Mouse (Mus musculus) thymus, adult 18-20 months (tissue): ENCODE data around the gene Sgsm2.
A peak's percentile ranks its signal among the peaks of the same experiment; 100 is the strongest.

Experiments used
- DNase-seq, 2 experiments: peaks; one replicate each; pipeline ENCODE4 v3.0.0; 2022; ENCODE audit warnings: mixed read lengths in 2 of 2

The Sgsm2 gene

DNA sequence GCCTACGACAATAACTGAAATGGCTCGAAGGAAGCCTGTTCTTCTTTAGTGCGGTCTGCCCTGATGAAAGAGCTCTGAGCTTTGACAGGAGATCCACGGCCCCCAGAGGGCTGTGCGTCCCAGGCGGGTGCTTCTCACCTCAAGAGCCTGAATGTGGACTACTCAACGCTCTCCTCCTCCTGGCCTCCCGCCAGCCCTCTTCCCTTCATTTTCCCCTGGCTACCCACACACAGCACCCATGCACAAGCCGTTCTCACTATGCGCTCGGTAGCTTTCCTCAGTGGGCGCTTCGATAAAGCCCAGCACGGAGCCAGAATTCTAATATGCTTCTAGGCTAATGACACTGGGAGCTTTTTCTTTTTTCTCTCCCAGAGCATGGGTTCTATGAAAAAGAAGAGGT lies 14.9 kb downstream of the Sgsm2 start:
- DNase-seq, result no peak

DNA sequence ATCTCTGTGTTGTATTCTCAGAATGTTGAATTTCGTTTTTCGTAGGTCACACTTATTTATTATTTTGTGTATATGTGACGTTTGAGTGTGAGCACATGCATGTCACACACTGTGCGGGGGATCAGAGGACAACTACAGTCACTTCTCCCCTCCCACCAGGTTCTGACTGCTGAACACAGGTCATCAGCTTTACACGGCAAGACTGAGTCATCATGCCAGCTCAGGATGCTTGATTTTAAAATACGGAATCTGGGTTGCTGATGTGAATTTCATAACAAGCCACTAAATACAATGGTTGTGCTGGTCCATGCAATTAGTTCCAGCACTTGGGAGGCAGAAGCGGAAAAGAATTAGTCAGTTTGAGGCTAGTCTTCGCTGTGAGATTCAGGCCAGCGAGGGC lies 15.9 kb downstream of the Sgsm2 start:
- no peak for DNase-seq

DNA sequence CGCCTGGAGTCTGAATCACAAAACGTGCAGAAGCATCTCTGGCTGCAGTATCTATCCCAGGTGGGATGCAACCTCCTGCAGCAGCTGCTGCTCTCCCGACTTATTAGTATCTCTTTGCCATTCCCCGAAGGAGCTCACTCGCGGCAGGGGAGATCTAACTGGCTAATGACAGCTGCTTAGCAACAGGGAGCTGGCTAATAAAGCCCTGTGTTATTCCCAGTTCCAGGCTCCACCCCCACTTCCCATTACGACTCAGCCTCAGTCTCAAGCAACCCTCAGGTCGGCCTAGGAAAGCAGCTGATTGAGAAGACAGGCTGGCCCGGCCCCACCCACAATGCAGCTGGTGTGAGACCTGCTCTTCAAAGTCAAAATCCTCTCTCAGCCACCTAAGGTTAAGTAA lies 20.1 kb downstream of the Sgsm2 start:
- DNase-seq, result no peak

DNA sequence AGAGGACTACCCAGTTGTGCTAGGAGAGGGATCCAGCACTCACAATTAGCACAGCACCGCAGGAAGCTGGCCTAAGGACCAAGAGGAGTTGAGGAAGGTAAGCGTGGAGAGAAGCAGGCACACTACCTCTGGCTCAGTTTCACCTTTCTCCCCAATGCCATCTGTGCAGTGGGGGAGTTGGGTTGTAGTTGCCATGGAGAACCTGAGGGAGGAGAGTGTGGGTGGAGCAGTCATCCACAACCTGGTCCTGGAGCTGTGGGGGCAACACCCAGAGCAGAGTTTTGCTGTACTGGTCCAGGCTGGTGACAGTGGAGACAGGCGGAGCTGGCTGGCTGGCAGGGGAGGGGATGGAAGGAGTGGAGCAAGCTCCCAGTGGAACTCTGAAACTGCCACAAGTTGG lies 22.2 kb downstream of the Sgsm2 start:
- no peak for DNase-seq

DNA sequence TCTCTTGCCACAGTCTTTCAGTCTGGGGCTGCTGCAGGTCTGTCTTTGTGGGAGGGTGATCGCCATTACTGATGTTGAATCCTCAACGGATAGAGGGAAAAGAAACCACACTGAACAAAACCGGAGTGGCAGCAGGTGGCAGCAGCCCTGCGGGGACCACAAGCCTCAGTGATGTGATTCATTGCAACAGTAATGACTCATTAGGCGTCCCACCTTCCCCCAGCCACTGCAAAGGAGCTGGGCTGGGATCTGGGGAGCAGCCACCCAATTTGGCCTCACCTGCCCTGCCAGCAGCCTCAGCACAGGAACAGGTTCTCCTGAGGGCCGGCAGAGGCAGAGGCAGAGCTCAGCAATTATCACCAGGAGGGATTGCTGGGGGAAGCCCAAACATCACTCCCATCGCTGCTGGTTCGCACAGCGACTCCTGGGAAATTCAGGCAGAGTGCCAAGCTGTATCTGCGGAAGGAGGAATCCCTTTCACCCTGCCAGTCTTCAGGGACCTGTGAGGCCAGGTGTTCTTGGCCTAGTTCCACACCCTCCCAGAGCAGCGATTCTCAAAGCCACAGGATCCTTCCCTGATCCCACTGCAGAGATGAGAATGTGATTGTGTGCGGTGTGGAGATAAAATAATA lies 25.8 kb downstream of the Sgsm2 start:
- DNase-seq, result no peak

DNA sequence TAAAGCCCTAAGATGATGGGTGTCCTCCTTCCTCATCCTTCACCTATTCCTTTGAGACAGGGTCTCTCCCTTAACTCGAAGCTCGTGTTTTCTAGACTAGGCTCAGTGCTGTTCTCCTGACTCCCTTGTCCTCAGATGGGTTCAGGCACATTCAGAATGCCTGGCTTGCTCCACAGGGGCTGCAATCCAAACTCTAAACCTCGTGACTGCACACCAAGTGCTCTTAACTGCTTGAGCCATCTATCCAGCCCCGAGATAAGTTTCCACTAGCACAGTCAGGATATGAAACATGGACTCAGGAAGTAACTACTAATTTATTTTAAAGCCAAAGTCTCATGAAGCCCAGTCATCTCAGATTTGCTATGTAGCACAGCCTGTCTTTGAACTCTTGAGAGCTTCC lies 26.3 kb downstream of the Sgsm2 start:
- no peak for DNase-seq

DNA sequence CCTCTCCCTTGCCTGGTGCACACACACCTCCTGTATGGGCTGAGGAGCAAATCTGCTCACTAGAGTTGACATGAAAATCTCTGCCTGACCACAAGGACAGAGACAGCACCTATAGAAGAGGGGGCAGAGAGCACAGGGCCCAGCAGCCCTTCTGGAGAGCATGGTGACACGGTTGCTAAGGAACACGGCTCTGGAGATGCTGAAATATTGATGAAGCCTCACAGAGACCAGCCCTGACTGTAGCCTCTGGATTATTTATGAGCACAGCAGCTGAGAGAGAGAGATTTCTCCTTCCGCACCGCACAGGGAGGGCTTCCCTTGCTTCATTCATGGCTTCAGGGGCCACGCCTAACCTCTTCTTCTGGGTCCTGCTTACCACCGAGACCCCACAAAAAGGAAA lies 27.3 kb downstream of the Sgsm2 start:
- no peak for DNase-seq

DNA sequence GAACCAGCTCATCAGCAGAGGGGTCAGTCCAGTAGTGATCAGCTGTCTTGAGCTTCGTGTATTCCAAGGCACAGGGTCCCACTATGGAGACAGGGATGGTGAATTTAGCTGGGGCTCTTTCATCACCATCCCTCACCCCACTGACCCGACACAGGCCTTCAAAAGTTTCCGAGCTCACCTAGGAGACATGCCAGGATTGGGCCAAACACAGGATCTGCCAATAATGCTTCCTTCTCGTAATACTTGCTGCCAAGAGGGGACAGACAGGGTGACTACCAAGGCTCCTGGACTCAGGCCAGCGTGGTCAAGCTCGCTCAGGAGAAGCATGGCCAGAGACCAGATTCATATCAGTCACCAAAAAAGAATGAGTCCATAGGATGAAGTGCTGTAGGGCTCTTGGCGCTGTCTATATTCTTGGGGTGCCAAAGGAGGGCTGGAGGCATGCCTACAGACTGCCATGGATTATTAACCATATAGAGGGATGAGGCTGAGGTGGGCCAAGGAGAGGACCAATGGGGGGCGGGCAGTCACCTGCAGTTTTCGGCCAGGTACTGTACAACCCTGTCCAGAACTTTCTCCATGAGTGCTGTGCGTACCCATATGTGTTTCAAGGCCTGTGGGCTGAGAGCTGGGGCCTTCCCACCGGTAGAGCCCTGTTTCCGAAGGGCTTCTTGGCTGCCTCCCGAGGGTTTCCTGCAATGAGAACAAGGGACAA lies 28.7 kb downstream of the Sgsm2 start:
- no peak for DNase-seq

DNA sequence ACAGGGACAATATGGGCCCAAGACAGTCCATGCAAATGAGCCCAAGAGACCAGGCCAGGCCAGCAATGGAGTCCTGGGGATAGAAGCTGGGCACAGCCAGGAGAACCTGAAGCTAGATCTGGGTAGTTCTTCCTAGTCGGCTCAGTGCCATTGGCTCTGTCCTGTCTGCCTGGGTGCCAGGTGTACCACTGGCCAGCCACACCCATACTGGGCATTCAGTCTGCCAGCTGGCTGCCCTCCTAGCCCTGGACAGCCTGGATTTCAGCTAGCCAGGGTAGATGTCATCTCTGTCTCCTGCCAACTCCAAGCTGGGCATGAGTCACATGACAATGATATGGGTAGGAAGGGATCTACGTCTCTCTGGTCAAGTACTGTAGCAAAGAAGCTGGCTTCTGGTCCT lies 29.7 kb downstream of the Sgsm2 start:
- no peak for DNase-seq

DNA sequence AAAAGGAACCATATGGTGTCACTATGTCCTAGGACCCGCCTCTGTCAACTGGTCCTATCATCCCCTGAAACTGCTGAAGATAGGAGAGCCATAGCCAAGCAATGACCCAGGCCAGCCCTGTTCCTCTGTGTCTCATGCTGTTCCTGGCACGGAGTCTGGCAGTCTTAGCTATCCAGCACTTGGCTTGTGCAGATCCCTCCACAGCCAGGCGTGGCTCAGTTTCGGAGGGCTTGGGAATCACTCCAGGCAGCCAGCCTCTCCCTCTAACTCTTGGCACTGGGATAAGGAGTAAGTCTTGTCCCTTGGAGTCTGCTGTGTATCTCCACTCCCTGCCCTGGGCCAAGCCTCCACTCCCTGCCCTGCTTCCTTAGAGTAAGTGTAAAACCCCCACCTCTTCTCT lies 30.2 kb downstream of the Sgsm2 start:
- DNase-seq, result no peak

DNA sequence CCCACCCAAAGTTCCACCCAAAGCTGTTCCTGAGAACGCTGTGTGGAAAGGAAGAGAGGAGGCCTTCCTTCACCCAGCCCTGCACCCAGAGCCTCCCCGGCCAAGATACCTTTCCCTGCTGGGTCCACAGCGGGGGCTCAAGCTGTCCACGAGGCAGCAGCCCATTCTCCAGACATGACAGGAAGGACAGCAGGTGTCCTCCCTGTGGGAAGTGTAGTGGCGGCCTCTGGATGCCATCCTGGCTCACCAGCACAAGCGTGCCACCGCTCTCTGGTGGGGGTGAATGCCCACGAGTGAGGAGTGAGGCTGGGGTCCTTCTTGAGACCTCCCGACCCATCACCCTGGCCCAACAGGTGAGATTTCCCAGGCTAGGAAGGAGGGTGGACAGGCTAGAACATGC lies 31.6 kb downstream of the Sgsm2 start:
- no peak for DNase-seq

DNA sequence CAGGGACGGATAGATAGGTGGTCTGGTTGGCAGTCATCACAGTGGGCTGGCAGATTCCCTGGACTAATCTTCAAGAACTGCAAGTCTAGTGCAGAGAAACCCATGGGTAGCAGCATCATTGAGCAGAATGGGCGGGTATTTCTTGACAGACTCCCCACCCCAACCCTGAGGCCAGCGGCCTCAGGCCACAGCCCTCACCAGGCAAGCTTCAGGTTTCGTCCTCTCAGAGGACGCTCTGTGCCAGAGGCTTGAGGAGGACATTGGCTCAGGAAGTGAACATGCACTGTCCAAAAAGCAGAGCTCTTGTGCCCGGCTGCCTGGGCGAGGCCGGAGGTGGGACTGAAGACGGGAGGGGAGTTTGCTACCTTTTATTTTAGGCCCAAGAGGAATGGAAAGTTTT lies 32.4 kb downstream of the Sgsm2 start:
- DNase-seq, result no peak

DNA sequence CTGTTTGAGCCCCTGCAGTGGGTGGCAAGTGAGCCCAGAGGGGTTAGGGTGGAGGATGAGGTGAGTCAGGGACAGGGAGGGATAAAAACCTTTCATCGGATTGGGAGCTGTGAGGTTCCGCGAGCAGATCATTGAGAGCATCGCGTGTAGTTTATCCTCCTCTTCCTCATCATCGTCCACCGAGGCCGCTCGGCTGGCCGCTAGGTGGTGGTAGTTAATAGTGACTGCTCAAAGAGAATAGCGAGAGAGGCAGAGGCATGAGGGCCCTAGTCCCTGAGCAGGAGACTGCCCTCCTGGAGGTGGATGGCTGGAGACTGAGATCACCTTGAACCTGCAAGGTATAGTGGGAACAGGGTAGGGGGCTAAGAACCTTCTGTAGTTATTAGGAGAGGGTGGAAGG lies 33.4 kb downstream of the Sgsm2 start:
- no peak for DNase-seq

DNA sequence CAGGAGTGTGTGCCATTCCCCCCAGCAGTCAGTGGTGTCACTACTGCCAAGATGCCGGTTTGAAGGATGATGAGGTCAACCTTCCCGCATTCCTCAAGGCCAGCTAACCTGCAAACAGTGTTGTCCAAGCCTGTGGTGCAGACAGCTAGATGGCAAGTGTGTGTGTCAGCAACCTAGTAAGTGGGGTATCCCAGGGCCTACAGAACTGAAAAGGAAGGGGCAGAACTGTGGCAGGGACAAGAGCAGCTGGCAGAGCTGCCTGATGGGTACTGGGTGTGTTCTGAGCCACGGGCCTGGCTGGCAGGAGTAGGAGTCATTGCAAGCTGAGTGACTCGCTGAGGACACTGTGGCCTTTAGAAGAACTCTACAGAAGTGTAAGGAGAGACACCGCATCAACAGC lies 34.7 kb downstream of the Sgsm2 start:
- DNase-seq, result no peak

DNA sequence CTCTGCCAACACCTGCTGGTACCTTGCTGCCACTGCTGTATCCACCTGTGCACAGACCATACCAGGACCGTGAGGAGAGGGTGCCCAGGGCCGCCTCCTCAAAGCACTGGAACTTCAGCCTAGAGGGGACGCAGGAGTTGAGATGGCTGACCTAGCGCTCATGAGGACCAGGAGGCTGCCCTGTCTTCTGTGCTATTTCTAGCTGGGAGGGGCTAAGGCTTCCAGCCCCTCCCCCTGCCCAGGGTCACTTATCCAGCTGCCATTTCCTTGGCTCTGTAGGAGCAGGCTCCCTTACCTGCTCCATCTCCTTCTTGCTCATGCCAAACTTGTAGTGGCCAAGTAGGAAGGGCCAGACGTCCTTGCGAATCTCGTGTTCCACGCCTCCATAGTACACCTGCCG lies 39.1 kb downstream of the Sgsm2 start:
- DNase-seq, result no peak

DNA sequence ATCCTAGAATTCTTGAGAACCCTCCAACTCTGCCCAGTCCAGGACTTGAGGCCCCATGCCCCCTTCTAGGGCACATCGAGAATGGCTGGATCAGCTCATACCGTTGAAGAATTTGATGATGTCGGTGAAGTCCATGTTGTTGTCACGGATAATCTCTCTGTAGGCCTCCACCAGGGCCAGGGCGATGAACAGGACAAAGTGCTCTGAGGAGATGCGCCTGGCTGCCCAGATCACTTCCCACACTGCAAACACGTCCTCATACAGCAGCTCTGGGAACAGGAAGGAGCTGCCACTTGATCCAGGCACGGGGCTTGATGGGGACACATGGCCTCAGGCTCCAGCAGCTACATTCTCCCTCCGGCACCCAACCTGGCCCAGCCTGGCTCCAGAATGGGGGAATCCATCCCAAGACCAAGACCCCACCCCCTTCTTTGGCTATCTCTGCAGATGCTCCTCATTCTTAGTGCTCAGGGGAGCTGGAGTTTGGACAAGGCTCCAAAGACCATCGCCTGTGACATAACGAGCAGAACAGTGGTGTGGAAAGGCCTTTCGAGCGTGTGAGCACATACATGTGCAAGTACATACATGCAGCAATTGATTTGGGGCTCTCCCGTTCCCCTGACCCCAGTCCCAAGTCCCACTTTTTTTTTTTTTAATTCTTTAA lies 45.7 kb downstream of the Sgsm2 start:
- DNase-seq, result no peak

DNA sequence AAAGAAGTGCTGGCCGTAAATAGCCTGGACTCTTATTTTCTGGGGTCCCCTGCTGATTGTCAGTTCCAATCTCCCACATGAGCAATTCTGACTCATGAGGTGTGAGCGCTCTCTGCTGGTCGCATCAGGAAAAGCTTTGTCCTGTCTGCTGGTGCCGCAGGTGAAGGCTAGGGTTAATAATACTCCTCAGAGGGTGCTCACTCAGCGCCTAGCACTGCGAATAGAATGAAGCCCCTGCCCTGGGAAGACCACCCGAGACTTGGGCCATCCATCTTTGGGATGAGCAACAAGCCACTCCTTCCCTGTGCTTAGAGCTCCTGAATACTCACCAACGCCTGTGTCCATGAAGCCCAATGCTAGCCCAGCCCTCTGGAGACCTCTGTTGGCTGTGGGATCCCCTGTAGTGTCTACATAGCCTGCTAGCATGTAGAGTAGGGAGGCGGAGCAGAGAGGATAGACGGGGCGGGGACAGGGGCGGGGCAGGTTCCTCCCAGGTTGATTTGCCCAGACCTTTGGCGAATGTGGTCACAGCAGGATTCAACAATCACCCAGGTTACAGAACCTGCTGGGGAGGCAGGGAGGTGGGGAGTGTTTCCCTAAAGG lies 48.8 kb downstream of the Sgsm2 start:
- DNase-seq, result peak; percentile 49 to 62

DNA sequence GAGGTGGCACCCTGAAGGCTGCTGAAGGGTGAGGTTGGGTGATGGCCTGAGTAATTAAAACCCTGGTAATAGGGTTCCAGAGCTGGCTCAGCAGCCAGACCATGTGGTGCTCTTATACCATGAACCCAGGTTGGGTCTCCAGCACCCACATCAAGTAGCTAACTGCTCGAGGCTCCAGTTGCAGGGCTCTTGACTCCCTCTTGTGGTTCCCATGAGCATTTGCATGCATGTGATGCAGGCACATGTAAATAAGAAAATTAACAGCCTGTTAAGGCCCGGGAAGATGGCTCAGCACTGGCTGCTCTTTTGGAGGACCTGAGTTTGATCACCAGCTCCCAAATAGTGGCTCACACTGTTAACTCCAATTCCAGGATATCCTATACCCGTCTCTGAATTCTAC lies 51.1 kb downstream of the Sgsm2 start:
- DNase-seq, result no peak

DNA sequence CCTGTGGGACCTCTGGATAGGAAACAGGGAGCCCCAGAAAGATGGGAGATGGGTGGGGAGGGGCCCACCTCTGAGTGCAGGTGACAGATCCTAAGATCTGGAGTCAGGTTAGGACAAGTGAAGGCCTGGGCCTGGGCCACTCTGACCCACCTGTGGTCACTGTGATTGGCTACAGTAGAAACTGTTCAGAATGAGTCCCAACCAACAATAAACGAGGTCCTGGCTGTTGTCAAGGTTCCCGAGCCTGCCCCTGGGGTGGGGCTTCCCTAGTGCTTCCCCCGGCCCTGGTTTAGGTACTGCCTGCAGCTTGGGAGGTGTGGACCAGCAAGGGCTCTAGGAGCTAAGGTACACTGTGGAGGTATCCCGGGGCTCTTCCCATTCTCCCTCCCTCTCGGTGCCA lies 53.1 kb downstream of the Sgsm2 start:
- no peak for DNase-seq

DNA sequence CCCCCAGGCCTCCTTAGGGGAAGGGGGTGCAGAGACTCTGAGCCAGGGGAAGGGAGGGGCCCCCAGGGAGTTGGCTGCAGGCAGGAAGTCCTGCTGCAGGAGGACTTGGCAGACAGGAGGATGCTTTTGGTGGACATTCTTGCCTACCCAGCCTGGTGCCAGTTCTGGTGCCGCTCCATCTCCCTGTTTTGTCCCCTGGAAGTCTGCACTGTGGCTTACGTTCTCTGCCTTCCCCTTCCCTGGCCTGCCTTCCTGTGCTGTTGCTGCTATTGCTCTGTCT lies 53.5 kb downstream of the Sgsm2 start:
- no peak for DNase-seq

DNA sequence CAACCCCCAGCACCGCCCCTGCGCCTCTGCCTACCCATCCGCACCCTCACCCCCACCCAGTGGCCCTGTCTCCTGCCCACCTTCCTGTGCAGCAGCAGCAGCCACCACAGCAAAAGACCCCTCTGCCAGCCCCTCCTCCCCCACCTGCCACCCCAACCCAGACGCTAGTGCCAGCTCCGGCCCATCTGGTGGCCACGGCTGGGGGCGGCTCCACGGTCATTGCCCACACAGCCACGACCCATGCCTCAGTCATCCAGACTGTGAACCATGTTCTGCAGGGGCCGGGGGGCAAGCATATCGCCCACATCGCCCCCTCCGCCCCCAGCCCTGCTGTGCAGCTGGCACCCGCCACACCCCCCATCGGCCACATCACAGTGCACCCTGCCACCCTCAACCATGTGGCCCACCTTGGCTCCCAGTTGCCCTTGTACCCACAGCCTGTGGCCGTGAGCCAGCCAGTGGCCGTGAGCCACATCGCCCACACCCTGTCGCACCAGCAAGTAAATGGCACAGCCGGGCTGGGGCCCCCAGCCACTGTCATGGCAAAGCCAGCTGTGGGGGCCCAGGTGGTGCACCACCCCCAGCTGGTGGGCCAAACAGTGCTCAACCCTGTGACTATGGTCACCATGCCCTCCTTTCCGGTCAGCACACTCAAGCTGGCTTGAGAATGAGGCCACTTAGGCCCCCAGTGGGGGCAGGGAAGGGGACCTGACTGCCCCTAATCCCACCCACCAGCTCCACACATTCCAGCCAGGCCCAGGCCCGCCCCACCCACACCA lies 54.0 kb downstream of the Sgsm2 start:
- no peak for DNase-seq

DNA sequence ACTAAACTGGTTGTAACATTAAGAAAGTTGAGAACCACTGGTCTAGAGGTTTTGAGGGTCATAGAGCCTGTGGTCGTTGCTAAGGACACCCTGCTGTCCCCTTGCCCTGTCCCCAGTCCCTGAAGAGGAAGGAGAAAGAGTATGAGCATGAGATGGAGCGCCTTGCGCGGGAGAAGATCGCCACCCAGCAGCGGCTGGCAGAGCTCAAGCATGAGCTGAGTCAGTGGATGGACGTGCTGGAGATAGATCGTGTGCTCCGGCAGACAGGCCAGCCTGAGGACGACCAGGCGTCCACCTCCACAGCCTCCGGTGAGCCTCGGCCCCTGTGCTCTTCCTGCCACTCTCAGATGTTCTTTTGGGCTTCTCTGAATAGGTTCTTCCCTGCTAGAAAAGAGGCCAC lies 54.8 kb downstream of the Sgsm2 start:
- DNase-seq, result no peak

DNA sequence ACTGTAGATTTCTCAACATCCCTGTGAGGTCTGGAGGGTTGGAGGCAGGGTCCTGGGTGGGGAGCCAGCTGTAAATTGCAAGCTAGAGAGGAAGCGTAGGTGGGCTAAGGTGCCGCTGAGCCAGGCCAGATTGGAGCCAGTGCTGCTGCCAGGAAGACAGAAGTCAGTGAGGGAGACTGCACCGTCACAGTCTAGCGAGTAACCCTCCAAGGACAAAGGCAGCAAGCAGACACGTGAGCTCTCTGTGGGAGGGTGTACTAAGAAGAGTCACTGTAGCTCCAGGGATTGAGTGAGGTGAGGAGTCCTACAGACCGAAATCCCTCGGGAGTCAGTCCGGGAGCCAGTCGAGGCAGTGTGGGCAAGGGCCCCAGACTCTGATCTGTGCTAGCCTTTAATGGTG lies 55.5 kb downstream of the Sgsm2 start:
- no peak for DNase-seq

DNA sequence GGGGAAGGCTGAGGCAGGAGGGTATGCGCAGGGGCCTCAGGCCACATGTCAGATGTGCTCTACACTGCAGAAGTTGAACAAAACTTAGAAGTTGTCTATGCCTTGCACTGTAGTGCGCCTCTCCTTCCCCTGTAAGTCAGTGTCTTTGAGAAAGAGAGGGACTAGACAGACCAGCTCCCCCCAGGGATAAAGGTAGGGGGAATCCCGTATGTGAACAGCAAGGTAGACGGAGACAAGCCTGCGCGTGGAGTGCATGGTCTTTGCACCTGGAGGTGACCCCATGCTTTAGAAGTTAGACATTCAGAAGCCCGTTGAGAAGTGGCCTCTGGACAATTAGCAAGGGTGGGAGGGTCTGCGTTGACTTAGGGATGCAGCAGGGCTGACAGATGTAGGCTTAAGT lies 56.1 kb downstream of the Sgsm2 start:
- DNase-seq, result no peak
